ENCODE assay signal across 17 mouse cellular contexts in genomic region chr17:66523396-66523795, GRCm38 (mm10).
"Had no signal": no experiment of that assay in that cellular context is flagged by ENCODE, and none has a peak within 500 bp of the region (broad histone marks: within the 10 kb centered on the region; RNA-seq: fewer than 3 reads in every experiment).

No protein-coding gene starts in this region.

- H3K4me3 ChIP-seq: midbrain, embryonic 10.5 days; myocyte; neural tube, embryonic 13.5 days; neural tube, embryonic 15.5 days had no signal

- ATAC-seq: midbrain, embryonic 16.5 days had no signal

- H3K36me3 ChIP-seq: midbrain, embryonic 10.5 days; neural tube, embryonic 13.5 days; neural tube, embryonic 15.5 days had no signal

- DNase-seq: lung, embryonic 14.5 days; lung, postnatal 14 days; lung, postnatal 4 days; midbrain, embryonic 14.5 days; retina, postnatal 1 day; right cerebral cortex, adult 18-20 months; right cerebral cortex, postnatal 25 days; right cerebral cortex, postnatal 4 days; spleen, adult 18-20 months; thymus, adult 18-20 months; thymus, postnatal 14 days; thymus, postnatal 36 days had no signal

- H3K4me2 ChIP-seq: lung, embryonic 14.5 days; neural tube, embryonic 13.5 days; neural tube, embryonic 15.5 days had no signal

- H3K27ac ChIP-seq: midbrain, embryonic 10.5 days; neural tube, embryonic 13.5 days; neural tube, embryonic 15.5 days had no signal

- H3K27me3 ChIP-seq: neural tube, embryonic 13.5 days; neural tube, embryonic 15.5 days had no signal

- H3K9ac ChIP-seq: lung, embryonic 14.5 days; neural tube, embryonic 13.5 days; neural tube, embryonic 15.5 days had no signal

- H3K9me3 ChIP-seq: midbrain, embryonic 10.5 days; neural tube, embryonic 13.5 days; neural tube, embryonic 15.5 days had no signal
